Mouse (Mus musculus) erythroid progenitor cell, adult 5-6 weeks (primary cell): ENCODE measurements around the gene Pnma1. TPM values are rescaled to one million over a fixed set of nuclear protein-coding genes. Genes with fewer than 3 reads are reported as not detected.

Source experiments
- ATAC-seq: replicated peaks from 2 replicates; pipeline ENCODE4 v1.8.0; 2016; ENCODE audit warnings: moderate number of reproducible peaks, mild to moderate bottlenecking, moderate TSS enrichment, inconsistent platforms; ENCODE audit not compliant: poor library complexity, low FRiP score, severe bottlenecking
- total RNA-seq, 2 experiments: library from RNA; stranded (forward) in 1 of 2; stranded (reverse) in 1 of 2; fragments of 150-400 nt in 1 of 2; fragments of 186-747, 209-891 nt in 1 of 2; gene quantifications; 2 replicates each; pipeline versions ENCODE4 v1.2.3 to v1.2.4; 2015 to 2017; ENCODE audit warnings: low replicate concordance in 2 of 2

The Pnma1 gene
- total RNA-seq, 2 experiments from 2014 or later, result 8.4 to 15.9 TPM

DNA sequence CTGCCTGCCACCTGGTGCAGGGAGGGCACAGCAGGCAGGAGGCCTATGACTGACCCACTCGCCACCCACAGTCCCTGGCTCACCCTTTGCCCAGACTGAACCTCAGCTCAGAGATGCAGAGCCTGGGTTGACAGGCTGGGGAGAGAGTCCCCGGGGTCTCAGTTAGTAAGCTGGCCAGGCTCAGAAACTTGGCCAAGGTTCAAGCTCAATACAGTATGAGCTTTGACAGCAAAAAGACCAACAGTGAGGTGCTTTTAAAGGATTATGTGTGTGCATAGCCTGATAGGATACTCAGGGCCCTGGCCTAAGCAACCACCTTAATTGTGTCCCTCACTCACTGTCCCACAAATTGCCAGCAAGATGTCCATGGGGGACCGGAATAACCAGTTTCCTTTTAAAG, 31.8 kb upstream of the Pnma1 start:
- ATAC-seq, result no peak

DNA sequence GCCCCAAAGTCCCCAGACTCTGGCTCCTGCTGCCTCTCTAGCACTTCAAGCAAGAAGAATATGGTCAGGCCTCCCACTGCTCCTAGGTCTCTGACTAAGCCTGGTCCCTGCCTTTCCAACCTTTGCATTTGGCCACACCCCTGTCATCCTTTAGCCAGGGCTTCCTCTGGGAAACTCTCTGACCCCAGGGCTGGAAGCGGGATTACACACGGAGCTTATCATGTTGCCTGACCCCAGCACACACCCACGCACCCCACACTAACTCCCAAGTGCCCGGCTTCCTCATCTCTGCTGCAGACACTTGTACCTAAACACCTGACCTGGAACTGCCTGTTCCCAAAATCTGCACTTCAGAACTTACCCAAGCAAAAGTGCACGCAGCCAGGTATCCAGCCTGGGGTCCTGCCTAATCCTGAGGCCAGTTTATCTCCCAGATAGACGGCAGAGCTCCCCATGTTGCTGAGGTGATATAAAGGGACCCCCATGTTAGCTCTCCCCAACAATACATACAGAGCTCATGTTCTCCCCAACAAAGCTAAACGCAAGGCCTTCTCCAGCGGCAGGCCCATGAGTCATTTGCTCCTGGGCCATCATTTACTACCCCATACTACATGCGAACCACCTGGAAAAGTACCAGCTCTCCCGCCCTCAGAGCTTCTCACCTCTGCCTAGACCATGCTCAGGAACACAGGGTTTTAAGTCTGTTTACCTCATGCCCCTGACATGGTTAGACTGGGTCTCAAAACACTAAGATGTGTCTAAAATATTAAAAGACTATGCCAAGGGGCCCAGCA, 30.6 kb upstream of the Pnma1 start:
- no peak for ATAC-seq

DNA sequence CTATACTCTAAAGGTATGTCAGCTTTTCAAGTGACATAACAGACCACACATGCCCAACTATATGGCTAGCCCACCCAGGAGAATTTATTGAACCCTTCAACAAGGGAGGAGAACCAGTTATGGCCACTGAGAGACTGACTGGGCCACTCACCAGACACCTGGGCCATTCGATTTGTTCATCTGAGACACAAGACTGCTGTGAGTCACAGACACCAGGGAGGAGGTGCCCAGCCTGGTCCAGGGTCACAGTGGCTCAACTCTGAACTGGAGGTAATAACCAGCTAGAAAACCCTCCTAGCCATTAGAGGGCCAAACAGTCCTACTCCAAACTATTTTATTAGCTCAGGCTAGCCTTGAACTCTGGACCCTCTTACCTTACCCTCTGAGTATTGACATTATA, 29.8 kb upstream of the Pnma1 start:
- ATAC-seq, result no peak

DNA sequence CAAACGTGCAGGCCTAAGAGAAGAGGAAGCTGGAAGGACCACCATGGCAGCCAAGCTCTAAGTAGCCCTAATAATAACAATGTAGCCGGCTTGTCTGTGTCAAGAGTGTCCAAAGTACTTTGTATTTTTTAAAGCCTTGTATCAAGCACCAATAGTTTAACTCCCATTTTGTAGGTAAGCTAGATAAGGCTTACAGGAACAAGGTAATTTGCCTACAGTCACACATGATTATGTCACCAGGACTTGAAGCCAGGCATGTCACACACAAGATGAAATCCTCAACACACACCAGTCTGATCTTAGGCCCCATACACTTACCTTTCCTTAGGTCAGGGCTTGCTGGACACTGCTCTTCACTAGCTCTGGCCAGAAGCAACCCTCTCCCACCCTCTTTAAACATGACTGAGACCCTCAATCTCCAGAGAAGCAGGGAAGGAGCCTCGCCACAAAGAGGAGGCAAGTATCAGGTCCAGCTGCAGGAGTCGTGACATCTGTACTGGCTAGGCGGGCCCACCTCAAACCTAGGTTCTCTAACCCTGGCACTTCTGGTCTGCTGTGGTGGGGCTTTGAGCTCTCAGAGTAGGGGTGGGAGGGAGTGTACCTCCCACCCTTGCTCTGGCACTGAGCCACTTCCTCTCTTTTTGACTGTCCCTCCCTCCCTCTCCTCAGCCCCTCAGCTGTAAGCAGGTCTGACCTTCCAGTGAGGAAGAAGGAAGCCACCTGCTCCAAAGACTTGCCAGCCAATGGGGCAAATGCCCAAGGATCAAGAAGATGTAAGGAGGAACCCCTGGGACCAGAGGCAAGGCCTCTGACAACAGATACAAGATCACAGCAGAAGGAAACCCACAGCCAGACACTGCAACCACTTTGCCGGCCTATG, 28.8 kb upstream of the Pnma1 start:
- no peak for ATAC-seq

DNA sequence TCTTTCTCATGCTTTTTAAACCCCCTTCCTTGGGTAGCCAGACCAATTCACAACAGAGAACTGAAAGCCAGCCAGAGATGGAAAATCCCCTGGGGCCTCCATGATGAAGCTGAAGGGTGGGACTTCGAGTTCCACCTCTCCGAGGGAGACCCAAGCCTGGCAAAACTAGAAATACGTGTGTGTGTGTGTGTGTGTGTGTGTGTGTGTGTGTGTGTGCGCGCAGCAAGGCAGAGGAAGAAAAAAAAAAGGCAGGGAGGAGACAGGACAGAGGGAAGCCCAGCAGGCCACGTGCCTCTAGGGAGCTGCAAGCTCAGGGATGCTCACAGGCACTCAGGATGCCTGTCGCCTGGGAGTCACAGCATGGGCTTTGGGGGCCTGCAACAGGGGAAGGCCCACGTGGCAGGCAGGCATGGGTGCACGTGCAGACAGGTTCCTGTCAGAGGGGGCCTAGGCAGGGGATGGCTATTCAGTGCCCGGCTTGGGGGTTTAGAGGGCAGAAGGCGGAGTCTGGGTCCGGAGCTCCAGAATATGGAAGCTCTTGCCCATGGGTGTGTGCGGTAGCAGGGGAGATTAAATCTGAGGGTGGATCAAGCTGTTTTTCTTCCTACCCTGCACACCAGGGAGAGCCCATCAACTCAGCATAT, 28.0 kb upstream of the Pnma1 start:
- ATAC-seq, result peak; percentile 36

DNA sequence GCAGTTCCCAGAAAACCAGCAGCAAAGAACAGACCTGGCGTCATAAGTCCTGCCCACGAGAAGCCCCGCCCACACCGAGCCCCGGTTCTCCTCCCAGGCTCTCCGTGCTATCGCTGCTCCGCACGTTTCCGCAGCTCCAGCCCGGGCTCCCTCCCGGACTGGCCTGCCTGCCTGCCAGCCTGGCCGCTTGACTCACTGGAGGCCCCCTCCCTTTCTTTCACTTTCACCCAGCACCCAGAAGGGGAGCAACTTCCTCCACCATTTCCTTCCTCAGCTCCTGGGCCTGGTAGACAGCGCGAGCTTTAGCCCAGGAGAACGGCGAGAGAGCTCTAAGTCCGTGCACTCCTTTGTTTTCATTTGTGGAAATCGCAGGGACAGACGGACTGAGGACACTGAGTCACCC, 27.4 kb upstream of the Pnma1 start:
- peak; percentile 85 for ATAC-seq

DNA sequence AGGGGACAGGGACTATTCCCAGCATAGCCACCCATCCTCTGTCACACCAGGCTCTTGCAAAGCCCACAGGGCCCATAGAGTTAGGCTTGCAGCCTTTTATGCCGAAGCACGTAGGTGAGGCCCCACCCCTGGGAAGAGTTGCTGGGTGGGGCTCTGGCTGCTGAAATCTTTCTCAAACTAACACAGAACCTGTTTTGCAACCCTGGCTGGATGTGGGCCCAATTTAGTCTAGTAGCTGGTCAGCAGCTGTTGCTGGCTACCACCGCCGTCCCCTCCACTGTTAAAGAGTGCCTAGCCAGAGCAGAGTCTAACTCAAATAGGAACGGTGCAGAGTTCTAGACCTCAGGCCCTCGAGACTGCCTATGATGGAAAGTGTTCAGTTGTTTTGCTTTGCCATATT, 26.6 kb upstream of the Pnma1 start:
- peak; percentile 43 for ATAC-seq

DNA sequence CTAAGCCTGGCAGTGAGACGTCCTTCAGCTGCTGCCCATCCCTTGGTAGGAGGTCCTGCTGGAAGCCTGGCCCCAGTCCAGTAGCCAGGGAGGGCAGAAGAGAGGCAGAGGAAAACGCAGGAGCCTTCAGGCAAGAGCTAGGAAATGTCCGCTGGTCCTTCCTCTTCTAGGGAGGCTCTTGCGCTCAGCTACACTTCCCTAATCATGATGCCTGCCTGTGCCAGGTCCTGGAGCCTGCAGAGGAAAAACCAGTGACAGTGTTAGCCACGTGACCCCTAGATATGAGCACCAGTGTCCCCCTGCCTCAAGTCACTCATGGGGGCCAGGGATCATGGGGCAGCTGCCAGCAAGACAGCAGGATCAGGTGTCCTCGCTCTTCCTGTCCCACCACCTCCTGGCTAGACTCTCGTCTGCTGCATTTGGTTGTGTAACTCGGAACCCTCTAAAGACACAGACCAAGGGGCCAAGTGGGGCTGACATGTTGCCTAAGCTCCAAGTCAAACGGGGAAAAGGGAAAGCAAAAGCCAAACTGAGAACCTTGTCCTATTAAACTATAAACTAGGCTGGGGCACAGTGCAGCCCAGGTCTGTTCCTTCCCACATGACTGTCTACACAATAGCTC, 26.0 kb upstream of the Pnma1 start:
- no peak for ATAC-seq

DNA sequence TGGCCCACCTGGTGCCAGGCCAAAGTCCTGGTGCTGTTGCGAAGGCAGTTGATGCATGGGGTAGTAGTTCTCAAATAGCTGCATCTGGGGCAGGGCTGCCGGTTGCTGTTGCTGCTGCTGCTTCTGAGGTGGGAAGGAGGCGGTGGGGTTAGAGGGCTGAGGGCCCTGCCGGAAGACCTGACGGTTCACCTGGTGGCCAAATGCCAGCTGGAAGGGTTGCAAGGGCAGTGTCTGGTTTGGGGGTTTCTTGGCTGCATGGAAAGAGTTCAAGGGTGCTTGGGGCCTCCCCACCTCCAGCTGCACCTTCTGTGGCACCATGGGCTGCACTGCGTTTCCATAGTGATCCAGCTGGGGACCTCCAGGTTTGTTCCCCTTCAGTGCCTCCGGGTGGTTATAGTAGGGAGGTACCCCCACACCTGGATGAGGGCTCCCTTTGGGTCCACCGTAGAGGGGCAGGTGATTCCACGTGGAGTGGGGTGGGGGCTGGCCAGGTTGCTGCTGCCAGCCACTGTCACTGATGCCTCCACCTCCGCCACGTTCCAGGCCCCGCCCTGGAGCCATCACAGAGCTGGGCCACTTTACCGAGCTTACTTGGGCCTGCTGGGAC, 25.1 kb upstream of the Pnma1 start:
- no peak for ATAC-seq

DNA sequence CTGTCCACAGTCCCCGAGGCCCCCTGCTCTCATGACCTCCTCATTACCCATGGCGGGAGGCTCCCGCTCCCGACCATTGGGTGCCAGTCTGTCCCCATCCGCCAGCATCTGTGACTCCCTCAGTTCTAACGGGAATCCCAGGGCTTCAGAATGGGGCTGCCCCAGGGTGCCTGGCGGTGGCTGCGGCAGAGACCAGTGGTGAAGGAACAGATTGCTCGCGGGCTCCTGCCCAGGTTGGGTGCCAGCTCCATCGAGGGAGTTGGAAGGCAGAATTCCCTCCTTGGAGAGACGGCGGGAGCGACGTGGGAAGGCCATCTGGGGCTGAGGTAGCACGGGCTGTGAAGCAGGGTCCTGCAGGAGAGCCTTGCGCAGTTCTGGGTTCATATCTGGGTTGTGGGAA, 24.6 kb upstream of the Pnma1 start:
- ATAC-seq, result no peak

DNA sequence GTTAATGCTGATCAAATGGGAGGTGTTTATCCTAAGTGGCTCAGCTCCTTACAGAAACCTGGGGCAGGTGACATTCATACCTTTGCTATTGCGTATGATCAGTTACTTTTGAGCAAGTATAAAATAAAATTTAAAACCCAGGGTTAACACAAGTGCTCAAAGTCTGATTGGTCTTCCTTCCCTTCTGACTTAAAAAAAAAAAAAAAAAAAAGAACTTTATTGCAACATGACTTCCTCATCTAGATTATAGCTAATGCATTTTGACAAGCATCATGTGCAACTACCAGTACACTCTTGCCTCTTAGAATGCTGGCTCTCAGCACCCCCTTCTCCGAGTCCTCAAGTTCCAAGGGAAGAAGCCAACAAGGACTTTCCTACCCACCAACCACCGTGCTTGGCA, 23.9 kb upstream of the Pnma1 start:
- ATAC-seq, result no peak

DNA sequence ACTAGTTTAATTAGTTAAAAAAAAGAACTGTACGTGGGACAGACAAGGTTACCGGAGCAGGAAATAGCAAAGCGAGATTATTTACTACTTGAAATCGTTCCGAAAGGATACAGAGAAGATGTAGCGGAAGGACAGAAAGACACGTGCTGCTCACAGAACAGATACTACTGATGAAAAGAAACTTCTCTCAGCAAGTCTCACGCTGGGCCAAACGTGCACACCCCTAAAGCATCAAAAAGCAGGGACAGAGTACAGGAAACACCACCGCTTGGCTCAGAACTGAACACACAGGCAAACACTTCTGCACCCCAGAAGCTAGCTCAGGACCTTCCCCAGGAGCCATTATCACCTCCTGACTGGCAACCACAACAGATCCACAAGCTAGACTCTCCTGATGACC, 22.3 kb upstream of the Pnma1 start:
- ATAC-seq, result no peak

DNA sequence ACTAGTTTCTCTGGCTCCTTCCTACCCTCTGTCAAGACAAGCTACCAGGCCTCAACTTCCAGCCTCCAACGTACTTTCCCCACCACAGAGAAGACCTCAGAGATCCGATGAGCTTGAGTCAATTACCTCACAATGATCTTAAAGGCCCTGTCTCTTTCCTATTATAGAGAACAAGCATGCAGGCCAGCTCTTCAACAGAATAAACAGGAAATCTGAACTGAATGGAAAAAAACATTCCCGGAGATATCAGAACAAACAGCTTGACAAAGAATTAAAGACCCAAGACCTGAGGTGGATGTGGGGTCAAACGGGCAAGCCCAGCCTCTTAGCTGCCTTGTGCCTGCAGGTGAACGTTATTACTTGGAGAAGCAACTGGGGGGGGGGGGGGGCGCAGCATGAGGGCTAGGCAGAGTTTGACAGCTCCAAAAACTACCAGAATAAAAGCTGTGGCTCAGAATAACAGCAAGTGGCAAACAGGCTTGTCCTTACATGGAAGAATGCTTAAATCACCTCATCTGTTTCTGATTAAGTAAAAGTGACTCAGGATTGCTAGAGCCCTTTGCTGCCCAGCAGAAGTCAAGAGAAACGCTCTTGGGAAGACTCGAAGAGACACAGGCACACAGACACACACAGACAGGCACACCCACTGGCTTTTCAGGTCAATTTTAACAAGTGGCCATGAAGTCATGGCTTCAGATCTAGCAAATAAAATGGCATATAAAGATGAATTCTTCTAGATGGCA, 17.5 kb upstream of the Pnma1 start:
- ATAC-seq, result no peak

DNA sequence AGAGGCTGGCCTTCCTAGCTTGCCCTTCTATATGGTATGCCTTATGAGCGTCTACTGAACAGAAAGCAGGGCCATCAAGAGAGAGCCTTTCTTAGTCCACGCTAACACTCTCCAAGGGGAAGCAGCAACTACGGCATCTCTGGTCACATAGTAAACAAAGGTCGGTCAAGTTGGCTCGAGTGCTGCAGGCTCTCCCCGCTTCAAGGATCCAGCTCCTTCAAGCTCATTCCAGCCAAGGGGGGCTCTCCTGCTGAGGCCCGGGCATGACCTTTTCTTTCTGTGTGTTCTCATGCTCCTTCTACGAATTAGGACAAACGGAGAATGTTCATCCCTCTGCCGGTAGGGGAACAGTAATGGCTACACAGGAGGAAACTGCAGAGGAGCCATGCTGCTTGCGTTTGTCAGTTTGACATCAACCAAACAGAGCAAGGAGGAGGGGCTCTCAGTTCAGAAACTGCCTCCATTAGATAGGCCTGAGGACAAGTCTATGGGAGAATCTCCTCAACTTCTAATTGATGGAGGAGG, 15.4 kb upstream of the Pnma1 start:
- 0 out of 2 replicates have a peak, but pooled peaks have one; percentile 2 for ATAC-seq

DNA sequence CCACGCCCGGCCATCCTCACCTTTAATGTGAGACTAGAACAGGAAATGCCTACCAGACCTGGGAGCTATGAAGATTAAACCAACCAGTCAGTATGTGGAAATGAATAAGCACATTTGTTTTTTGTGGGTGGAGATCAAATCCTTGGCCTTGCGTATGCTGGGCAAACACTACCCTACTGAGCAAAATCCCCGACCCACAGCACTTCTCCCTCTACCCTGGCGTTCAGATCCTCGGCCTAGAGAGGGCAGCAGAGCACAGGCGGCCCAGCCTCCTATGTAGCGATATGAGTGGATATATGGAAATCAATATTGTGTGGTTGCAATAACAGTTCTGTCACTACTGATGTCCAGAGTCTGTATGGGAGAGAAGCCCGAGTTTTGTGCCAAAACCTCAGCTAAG, 14.8 kb upstream of the Pnma1 start:
- ATAC-seq, result peak; percentile 60

DNA sequence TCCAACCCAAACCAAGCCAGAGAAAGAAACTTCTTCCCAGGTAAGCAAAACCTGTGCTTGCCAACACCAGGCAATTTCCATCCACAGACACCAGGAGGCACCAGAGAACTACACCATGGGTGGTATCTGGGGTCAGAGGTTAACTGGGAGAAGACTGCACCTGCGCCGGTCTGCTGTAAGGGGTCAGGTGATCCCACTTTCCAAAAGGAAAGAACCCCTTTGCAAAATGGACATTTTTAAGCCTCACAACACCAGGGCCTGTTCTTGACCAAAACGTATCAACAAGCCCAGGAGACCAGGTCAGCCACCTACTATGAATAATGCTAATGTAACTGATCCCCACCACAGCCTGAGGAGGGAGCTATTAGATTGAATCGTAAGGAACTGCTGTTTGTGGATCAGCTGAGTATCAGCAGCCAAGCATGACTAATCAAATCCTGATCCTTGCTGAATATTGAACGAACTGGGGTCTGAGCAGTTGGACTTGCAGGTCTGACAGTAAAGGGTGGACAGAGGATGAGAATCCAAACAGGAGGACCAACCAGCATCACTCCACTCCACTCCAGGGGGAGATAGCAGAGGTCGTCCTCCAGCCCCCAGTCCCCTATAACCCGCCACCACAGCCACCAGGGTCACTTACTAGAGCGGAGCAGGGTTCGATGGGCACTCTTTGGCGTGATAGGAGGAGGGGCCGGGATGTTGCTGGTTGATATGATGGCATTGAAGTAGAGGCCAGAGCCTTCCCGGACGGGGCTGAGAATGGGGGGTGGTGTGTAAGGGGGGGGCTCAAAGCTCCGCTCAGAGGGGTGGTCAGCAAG, 13.5 kb upstream of the Pnma1 start:
- peak; percentile 76 for ATAC-seq

DNA sequence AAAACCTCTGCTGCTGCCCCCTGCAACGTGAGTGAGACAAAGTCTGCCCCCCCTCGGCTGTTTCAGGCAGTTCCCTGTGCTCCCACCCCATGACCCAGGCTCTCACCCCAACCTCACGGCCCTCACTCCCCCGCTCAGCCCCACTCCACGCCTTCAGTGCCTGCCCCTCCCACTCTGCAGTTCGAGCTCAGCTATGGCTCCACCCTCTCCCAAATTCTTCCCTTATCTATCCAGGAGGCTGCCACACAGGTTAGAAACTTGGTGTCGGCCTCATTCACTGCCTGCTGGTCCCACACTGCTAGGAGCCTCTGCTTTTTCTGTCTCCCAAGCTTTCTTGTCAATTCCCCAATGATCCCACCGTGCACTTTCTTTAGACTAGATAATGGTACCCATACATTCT, 12.8 kb upstream of the Pnma1 start:
- ATAC-seq, result peak; percentile 71

DNA sequence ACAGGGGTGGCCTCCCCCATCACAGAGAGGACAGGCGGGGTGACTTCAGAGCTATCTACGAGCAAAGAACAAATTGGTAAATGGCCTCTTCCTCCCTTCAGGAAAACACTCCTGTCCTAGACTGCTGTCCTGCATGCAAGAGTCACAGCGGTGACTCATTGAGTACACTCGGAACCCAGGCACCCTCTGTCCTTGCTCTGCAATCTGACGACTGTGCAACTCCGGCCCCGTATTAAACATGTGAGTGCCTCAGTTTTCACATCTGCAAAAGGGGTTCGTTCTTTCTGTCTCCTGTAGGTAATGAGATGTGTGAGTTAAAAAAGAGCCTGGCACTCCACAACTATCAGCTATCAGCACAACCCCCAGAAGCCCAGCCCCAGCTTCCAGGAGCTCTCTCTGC, 12.2 kb upstream of the Pnma1 start:
- no peak for ATAC-seq
